Mouse (Mus musculus): ENCODE data around the gene Slc5a5.
A peak's percentile ranks its signal among the peaks of the same experiment; 100 is the strongest.

DNA sequence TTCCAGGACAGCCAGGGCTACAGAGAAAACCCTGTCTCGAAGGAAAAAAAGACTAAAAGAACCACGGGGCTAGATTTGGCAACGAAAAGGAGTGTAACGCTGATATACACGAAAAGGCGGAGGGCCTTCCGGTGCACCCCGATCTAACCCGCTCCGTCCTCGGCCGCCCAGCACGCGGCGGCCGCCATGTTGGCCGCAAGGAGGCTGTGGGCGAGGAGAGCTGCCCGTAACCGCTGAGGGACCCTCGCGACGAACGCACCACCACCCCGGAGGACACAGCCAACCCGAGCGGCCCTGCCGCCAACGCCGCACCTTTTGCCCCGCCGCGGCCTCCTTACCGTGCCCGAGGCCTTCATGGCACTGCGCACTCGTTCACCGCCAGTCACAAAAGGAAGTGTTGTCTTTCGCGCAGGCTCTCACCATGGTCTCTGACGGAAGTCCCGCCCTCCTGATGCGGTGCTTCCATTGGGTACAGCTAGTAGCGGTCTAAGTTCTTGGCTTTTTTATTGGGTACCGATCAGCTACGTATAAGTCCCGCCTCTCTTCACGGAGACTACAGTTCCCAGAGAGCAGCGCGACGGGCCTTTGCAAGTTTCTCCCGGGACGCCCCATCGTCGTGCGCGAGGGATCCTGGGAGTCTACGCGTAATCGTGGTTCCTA is 4.6 kb upstream of the Slc5a5 start, which contains the start of gene Rpl18a:
- TF ChIP-seq CTCF (IDR thresholded peaks at IDR 0.05; ENCODE audit: control insufficient read depth, insufficient read depth, insufficient replicate concordance, low read depth, low read length) (no peak), POLR2A (IDR thresholded peaks at IDR 0.05; ENCODE audit: control insufficient read depth, low read depth, low read length) (peak; percentile 98)
